Mouse (Mus musculus): ENCODE results near the gene E130309D02Rik.

DNA sequence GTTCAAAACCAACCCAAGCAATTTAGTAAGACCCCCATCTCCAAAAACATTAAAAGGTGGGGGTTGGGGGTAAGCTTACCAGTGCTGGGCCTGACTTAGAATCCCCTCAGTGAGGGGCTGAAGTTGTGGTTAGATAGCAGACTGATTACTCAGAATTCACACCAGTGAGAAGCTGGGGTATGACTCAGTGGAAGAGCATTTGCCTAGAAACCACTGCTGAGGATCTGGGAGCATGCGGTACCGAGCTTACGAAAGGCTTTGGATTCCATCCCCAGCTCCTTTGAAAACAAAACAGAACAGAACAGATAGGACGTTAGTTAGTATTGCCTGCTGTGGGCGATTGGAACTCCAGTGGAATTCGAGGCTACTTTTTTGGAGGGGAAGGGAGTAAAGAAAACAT, 43.5 kb downstream of the E130309D02Rik start:
- TF ChIP-seq CTCF (IDR thresholded peaks at IDR 0.05; ENCODE audit: low read depth), result no peak
- no peak for TF ChIP-seq EP300 (optimal IDR thresholded peaks at IDR 0.05)

Measured in stomach, postnatal 0 days (tissue).